Mouse (Mus musculus) B cell, adult 62 days (primary cell): ENCODE data around the gene Nr1d1. TPM values are rescaled to one million over a fixed set of nuclear protein-coding genes. Genes with fewer than 3 reads are reported as not detected.

Experiments
- total RNA-seq: library from RNA; stranded (reverse); gene quantifications from 4 replicates; pipeline ENCODE4 v1.2.4, GENCODE M21; 2023

The Nr1d1 gene
- 2.0 to 2.5 TPM (median 2.4 TPM) in 4 replicates for total RNA-seq

DNA sequence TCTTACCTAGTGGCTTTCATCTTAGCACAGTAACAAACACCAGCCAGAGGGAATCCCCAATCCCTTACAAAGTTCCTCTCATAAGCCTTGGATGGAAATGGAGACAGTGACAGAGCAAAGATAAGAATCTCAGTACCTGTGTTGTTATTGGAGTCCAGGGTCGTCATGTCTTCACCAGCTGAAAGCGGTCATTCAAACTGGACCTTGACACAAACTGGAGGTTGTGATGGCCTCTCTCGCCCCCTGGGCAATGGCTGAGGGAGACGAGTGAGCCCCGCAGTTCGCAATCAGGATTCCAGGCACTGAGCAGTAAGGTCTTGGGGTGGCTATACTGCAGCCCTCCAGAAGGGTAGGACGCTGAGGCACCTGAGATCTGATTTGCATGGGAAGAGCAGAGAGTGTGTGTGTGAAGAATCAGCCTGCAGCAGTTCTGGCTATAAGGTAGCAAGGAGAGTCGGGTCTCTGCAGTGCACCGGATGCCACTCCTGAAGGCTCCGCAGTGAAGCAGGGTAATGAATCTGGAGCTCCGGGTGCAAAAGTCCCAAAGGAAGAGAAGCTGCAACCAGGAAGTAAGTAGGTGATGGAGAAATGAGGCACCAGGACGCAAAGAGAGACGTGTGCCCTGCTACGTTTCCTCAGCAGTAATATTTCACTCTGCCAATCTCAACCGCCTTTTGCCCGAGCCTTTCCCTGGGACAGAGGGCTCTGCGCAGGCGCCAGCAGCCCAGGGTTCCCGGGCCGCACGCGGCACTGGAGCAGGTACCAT is at the start of gene Nr1d1:
Gene Nr1d1 (minus strand): TSS at position 752 of the 766 bp plus-strand sequence.

DNA sequence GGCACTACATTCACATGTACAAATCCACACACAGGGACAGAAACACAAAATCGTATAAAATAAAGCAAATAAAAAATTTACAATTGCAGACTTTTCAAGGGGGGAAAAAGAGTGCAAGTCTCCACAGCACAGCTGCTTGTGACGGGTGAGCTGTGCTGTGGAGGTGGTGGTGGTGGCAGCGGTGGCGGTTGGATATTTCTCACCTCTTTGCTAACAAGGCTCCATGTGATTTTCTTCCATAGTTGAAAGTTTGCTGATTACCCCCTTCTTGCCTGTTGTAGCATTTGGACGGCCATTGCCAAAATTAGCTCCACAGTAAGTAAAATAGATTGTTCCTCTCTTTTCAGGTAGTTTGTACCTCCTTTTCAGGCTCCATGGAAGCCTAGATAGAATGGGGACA is 29.5 kb upstream of the Nr1d1 start, which contains the start of gene Casc3:
Gene Casc3 (plus strand): TSS at position 301 of the 400 bp plus-strand sequence.

DNA sequence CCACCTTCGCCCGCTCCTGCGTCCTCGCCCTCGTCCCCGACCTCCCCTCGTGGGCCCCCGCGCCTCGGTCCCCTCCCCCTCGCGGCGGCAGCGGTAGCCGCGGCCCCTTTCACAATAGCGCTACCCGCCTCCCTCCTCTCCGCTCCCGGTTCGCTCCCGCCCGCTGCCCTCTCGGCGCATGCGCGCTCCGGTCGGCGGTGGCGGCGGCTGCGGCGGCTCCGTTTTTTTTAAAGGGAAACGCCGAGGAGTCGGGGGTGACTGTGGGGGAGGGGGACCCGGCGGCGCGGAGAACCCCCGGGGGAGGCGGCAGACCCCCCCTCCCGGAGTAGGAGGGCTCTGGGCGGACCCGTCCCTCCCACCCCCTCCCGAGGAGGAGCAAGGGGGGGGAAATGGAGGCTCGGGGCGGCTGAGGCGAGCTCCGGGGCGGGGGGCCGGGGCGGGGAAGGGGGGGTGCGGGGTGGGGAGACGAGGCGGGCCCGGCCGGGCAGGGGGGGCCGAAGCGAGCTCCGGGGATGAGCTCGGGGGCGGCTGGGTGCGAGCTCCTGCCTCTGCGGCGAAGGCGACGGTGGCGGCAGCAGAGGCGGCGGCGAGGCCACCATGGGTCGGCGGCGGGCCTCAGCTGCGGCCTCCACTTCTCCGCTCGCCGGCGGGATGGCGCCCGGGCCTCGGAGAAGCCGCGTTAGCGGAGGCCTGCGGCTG is 20.0 kb upstream of the Nr1d1 start, which contains the start of gene Msl1:
Gene Msl1 (plus strand): TSS at position 502 of the 699 bp plus-strand sequence.

DNA sequence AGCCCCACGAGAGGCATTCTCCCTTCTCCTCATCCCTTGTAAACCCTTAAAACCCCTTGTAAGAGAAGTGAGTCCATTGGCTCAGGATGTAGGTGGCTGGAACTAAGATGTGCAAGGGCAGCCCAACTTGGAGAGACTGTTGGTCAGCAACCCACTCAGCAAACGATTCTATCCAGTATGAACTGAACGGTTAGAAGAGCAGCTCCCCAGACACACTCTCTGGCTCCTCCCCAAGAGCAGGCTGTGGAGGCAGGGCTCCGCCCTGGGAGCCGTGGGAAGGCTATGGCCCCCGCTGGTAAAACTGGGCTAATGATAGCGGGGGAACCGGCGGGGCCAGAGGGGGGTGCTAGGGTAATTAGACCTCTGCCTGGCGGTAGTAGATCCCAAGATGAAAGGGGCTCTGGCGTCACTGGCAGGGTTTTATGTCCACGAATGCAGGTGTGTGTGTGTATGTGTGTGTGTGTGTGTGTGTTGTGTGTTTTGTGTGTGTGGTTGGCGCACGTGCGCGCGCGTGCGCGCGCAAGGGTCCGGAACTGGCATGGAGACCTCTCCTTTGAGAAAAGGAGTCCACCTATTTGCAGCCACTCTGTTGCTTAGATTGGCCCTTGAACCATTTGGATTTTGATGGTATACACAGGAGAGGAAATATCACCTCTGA is 34.6 kb downstream of the Nr1d1 start, which contains the start of gene Thra:
Gene Thra (plus strand): TSS at position 246 of the 658 bp plus-strand sequence.

DNA sequence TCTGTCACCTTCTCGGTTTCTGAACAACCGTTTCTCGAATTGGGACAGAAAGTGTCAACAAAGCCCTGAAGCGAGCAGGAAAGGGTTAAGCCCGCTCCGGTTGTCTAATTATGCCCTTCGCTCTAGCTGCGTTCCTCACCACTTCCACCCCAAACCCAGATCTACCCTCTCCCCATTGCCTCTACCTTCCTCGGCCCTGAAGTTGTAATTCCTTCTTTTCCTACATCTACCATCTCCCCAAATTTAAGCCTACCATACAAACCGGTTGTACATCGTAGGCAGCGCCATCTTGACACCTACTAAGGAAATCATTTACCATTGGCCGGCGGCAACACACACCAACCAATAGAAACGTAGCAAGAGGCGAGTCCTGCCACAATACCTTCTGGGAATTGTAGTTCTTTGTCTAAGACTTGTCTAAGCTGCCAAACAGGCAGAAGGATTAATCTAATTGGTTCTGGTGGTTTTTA is 46.0 kb downstream of the Nr1d1 start, which contains the start of gene Med24:
Gene Med24 (minus strand): TSS at position 317 of the 470 bp plus-strand sequence.

Other genes starting within 250 kb of the Nr1d1 start
- gene Ikzf3, start 229.3 kb downstream of the Nr1d1 start, total RNA-seq: 582 to 682 TPM (median 633 TPM) in 4 replicates
- gene Zpbp2, start 224.2 kb downstream of the Nr1d1 start, total RNA-seq: 4.6 to 9.1 TPM (median 5.9 TPM) in 4 replicates
- gene Ormdl3, start 188.0 kb downstream of the Nr1d1 start, total RNA-seq: 16.0 to 19.1 TPM (median 17.6 TPM) in 4 replicates
- not detected in 4 replicates for gene Lrrc3c, start 177.0 kb downstream of the Nr1d1 start, total RNA-seq
- 29.4 to 36.1 TPM (median 32.5 TPM) in 4 replicates for gene Gm12355, start 149.7 kb downstream of the Nr1d1 start, total RNA-seq
- 0.37 TPM in 1 of 4 replicates, not detected in the others for gene Gsdma3, start 149.0 kb downstream of the Nr1d1 start, total RNA-seq
- not detected in 4 replicates for gene Gsdma2, start 128.6 kb downstream of the Nr1d1 start, total RNA-seq
- not detected in 4 replicates for gene Gsdma, start 111.0 kb downstream of the Nr1d1 start, total RNA-seq
- 70.0 to 78.6 TPM (median 73.2 TPM) in 4 replicates for gene Psmd3, start 92.8 kb downstream of the Nr1d1 start, total RNA-seq
- not detected in 4 replicates for gene Csf3, start 74.1 kb downstream of the Nr1d1 start, total RNA-seq
- gene Med24, start 45.9 kb downstream of the Nr1d1 start, total RNA-seq: 86.9 to 95.7 TPM (median 92.9 TPM) in 4 replicates
- 8.0 to 11.4 TPM (median 10.3 TPM) in 4 replicates for gene Thra, start 34.7 kb downstream of the Nr1d1 start, total RNA-seq
- gene Msl1, start 20.2 kb upstream of the Nr1d1 start, total RNA-seq: 124 to 138 TPM (median 127 TPM) in 4 replicates
- gene Casc3, start 29.6 kb upstream of the Nr1d1 start, total RNA-seq: 93.8 to 108 TPM (median 96.3 TPM) in 4 replicates
- 1.4 to 3.0 TPM (median 2.3 TPM) in 4 replicates for gene Rapgefl1, start 61.5 kb upstream of the Nr1d1 start, total RNA-seq
- gene Wipf2, start 88.3 kb upstream of the Nr1d1 start, total RNA-seq: 42.7 to 50.1 TPM (median 45.7 TPM) in 4 replicates
- gene Cdc6, start 132.5 kb upstream of the Nr1d1 start, total RNA-seq: 1.1 to 2.4 TPM (median 1.3 TPM) in 4 replicates
- gene Rara, start 152.5 kb upstream of the Nr1d1 start, total RNA-seq: 114 to 123 TPM (median 116 TPM) in 4 replicates
- gene Gjd3, start 207.7 kb upstream of the Nr1d1 start, total RNA-seq: not detected in 4 replicates
- gene Top2a, start 248.9 kb upstream of the Nr1d1 start, total RNA-seq: 17.7 to 23.4 TPM (median 23.2 TPM) in 4 replicates